Mouse (Mus musculus) midbrain, embryonic 10.5 days (tissue): ENCODE results near the gene Gm20425. TPM values are rescaled to one million over a fixed set of nuclear protein-coding genes. Genes with fewer than 3 reads are reported as not detected.
A peak's percentile ranks its signal among the peaks of the same experiment; 100 is the strongest.

ENCODE experiments used
- DNase-seq: peaks from one replicate; pipeline ENCODE4 v3.0.0-alpha.2; 2017; ENCODE audit warnings: low spot score
- H3K27ac ChIP-seq: fragments of 300-500 bp; sonication (generic); replicated peaks from 2 replicates; pipeline ENCODE4 v1.5.1; 2016; ENCODE audit warnings: mild to moderate bottlenecking
- H3K27me3 ChIP-seq: fragments of 300-500 bp; sonication (generic); 2 replicates; pipeline ENCODE4 v1.6.1; 2016; ENCODE audit warnings: low read depth, mild to moderate bottlenecking; ENCODE audit not compliant: poor library complexity, severe bottlenecking
- H3K36me3 ChIP-seq: fragments of 300-500 bp; sonication (generic); 2 replicates; pipeline ENCODE4 v1.6.1; 2016; ENCODE audit warnings: mild to moderate bottlenecking, moderate library complexity
- H3K4me1 ChIP-seq: fragments of 300-500 bp; sonication (generic); 2 replicates; pipeline ENCODE4 v1.6.1; 2016
- H3K4me3 ChIP-seq: fragments of 300-500 bp; sonication (generic); 2 replicates; pipeline ENCODE4 v1.5.1; 2016; ENCODE audit warnings: mild to moderate bottlenecking, moderate library complexity
- H3K9me3 ChIP-seq: fragments of 300-500 bp; sonication (generic); replicated peaks from 2 replicates; pipeline ENCODE4 v1.6.1; 2016; ENCODE audit warnings: mild to moderate bottlenecking
- WGBS: fragments of 180-500 bp; shearing (Covaris S2); methylation state at CpG from one replicate; pipeline ENCODE4 v1.1.7; 2016; 5-methylcytosine and 5-hydroxymethylcytosine counted together
- polyA plus RNA-seq: library from polyadenylated mRNA; unstranded; fragments of >200 nt; fragmentation: Nextera tagmentation; extraction: Ambion mirVana; gene quantifications from 2 replicates; pipeline ENCODE4 v1.2.1, GENCODE M21; 2016

The Gm20425 gene
- polyA plus RNA-seq, result 0.75 TPM in 1 of 2 replicates, not detected in the other

GRCm38 (mm10) chr9:103230151-103230951 is at the start of gene Gm20425, which contains the start of gene Trf:
Gene Gm20425 (minus strand): TSS chr9:103230307.
Gene Trf (minus strand): TSS chr9:103230444.
- 56% methylated on average over 29 of the region's 29 CpGs for WGBS
- H3K9me3 ChIP-seq, result no peaks in the 10 kb centered on the region
- H3K27ac ChIP-seq, result peak within 1 kb of the TSS; percentile 72
- peaks cover 16% of the 10 kb centered on the region for H3K4me1 ChIP-seq
- H3K4me3 ChIP-seq, result peak within 1 kb of the TSS; percentile 28; the same call in 1 of the 2 replicates
- peak; percentile 24 for DNase-seq
- H3K36me3 ChIP-seq, result no peaks in the 10 kb centered on the region
- H3K27me3 ChIP-seq, result no peaks in the 10 kb centered on the region

- Histone ChIP-seq H3K27me3 (no peaks in the 10 kb centered on the region), H3K9me3 (no peaks in the 10 kb centered on the region), H3K4me1 (0 out of 2 replicates have a peak, but pooled peaks cover under 1% of the 10 kb centered on the region), H3K36me3 (no peaks in the 10 kb centered on the region), H3K4me3 (no peak overlapping the region), H3K27ac (no peak overlapping the region)
- 86% methylated on average over 6 of the region's 6 CpGs for WGBS
- no peak for DNase-seq
These were observed 46.8 kb upstream of the Gm20425 start for GRCm38 (mm10) chr9:103276876-103277275.

GRCm38 (mm10) chr9:103275676-103276075 is 45.6 kb upstream of the Gm20425 start:
- Histone ChIP-seq H3K9me3 (no peaks in the 10 kb centered on the region), H3K4me1 (peaks cover 7% of the 10 kb centered on the region; the same call in 1 of the 2 replicates), H3K4me3 (no peak overlapping the region), H3K36me3 (no peaks in the 10 kb centered on the region), H3K27ac (no peak overlapping the region), H3K27me3 (no peaks in the 10 kb centered on the region)
- DNase-seq, result no peak
- WGBS, result 67% methylated on average over 1 of the region's 1 CpGs

- Histone ChIP-seq H3K27ac (no peak overlapping the region), H3K4me1 (peaks cover 7% of the 10 kb centered on the region; the same call in 1 of the 2 replicates), H3K36me3 (no peaks in the 10 kb centered on the region), H3K27me3 (no peaks in the 10 kb centered on the region), H3K4me3 (no peak overlapping the region), H3K9me3 (no peaks in the 10 kb centered on the region)
- no peak for DNase-seq
- 90% methylated on average over 8 of the region's 8 CpGs for WGBS
These were observed 44.7 kb upstream of the Gm20425 start for GRCm38 (mm10) chr9:103274819-103275218.

- Histone ChIP-seq H3K4me3 (no peak overlapping the region), H3K36me3 (no peaks in the 10 kb centered on the region), H3K27ac (no peak overlapping the region), H3K9me3 (no peaks in the 10 kb centered on the region), H3K27me3 (no peaks in the 10 kb centered on the region), H3K4me1 (peaks cover 7% of the 10 kb centered on the region; the same call in 1 of the 2 replicates)
- WGBS, result 57% methylated on average over 4 of the region's 4 CpGs
- no peak for DNase-seq
These were observed 41.0 kb upstream of the Gm20425 start for GRCm38 (mm10) chr9:103271104-103271503.

GRCm38 (mm10) chr9:103265778-103266177 is 35.7 kb upstream of the Gm20425 start:
- no peaks in the 10 kb centered on the region for H3K9me3 ChIP-seq
- WGBS, result 90% methylated on average over 4 of the region's 4 CpGs
- no peak overlapping the region for H3K27ac ChIP-seq
- no peak overlapping the region for H3K4me3 ChIP-seq
- DNase-seq, result no peak
- no peaks in the 10 kb centered on the region for H3K4me1 ChIP-seq
- no peaks in the 10 kb centered on the region for H3K27me3 ChIP-seq
- no peaks in the 10 kb centered on the region for H3K36me3 ChIP-seq

- H3K36me3 ChIP-seq, result no peaks in the 10 kb centered on the region
- no peaks in the 10 kb centered on the region for H3K27me3 ChIP-seq
- peaks cover 4% of the 10 kb centered on the region; the same call in 1 of the 2 replicates for H3K4me1 ChIP-seq
- H3K9me3 ChIP-seq, result 0 out of 2 replicates have a peak, but pooled peaks cover 3% of the 10 kb centered on the region
- no peak for DNase-seq
- H3K4me3 ChIP-seq, result no peak overlapping the region
- no peak overlapping the region for H3K27ac ChIP-seq
- WGBS, result 89% methylated on average over 5 of the region's 5 CpGs
These were observed 22.8 kb upstream of the Gm20425 start for GRCm38 (mm10) chr9:103252906-103253305.

GRCm38 (mm10) chr9:103248618-103249017 is 18.5 kb upstream of the Gm20425 start:
- Histone ChIP-seq H3K9me3 (0 out of 2 replicates have a peak, but pooled peaks cover 2% of the 10 kb centered on the region), H3K36me3 (no peaks in the 10 kb centered on the region), H3K4me3 (no peak overlapping the region), H3K4me1 (peaks cover 4% of the 10 kb centered on the region; the same call in 1 of the 2 replicates), H3K27me3 (no peaks in the 10 kb centered on the region), H3K27ac (no peak overlapping the region)
- 71% methylated on average over 4 of the region's 4 CpGs for WGBS
- no peak for DNase-seq

- peaks cover 4% of the 10 kb centered on the region; the same call in 1 of the 2 replicates for H3K4me1 ChIP-seq
- H3K4me3 ChIP-seq, result no peak overlapping the region
- no peak overlapping the region for H3K27ac ChIP-seq
- H3K36me3 ChIP-seq, result no peaks in the 10 kb centered on the region
- DNase-seq, result no peak
- WGBS, result 88% methylated on average over 8 of the region's 8 CpGs
- H3K27me3 ChIP-seq, result no peaks in the 10 kb centered on the region
- no peaks in the 10 kb centered on the region for H3K9me3 ChIP-seq
These were observed 16.5 kb upstream of the Gm20425 start for GRCm38 (mm10) chr9:103246526-103247168.

GRCm38 (mm10) chr9:103243640-103244039 is 13.5 kb upstream of the Gm20425 start:
- peaks cover 4% of the 10 kb centered on the region; the same call in 1 of the 2 replicates for H3K4me1 ChIP-seq
- H3K4me3 ChIP-seq, result no peak overlapping the region
- WGBS, result 93% methylated on average over 4 of the region's 4 CpGs
- DNase-seq, result no peak
- no peaks in the 10 kb centered on the region for H3K27me3 ChIP-seq
- no peaks in the 10 kb centered on the region for H3K9me3 ChIP-seq
- H3K27ac ChIP-seq, result no peak overlapping the region
- no peaks in the 10 kb centered on the region for H3K36me3 ChIP-seq

- no peak overlapping the region for H3K27ac ChIP-seq
- H3K36me3 ChIP-seq, result no peaks in the 10 kb centered on the region
- H3K27me3 ChIP-seq, result no peaks in the 10 kb centered on the region
- H3K9me3 ChIP-seq, result no peaks in the 10 kb centered on the region
- H3K4me3 ChIP-seq, result no peak overlapping the region
- WGBS, result 80% methylated on average over 2 of the region's 2 CpGs
- DNase-seq, result no peak
- H3K4me1 ChIP-seq, result no peaks in the 10 kb centered on the region
These were observed 11.1 kb upstream of the Gm20425 start for GRCm38 (mm10) chr9:103241206-103241605.

- WGBS, result 91% methylated on average over 6 of the region's 6 CpGs
- H3K9me3 ChIP-seq, result no peaks in the 10 kb centered on the region
- H3K27me3 ChIP-seq, result no peaks in the 10 kb centered on the region
- H3K36me3 ChIP-seq, result no peaks in the 10 kb centered on the region
- H3K4me1 ChIP-seq, result 0 out of 2 replicates have a peak, but pooled peaks cover 3% of the 10 kb centered on the region
- no peak overlapping the region for H3K27ac ChIP-seq
- H3K4me3 ChIP-seq, result no peak overlapping the region
- DNase-seq, result no peak
These were observed 9.4 kb upstream of the Gm20425 start for GRCm38 (mm10) chr9:103239471-103239870.
